Mouse (Mus musculus): ENCODE measurements at regions not wholly inside any gene's neighbourhood (a gene's known extent, or its start where the extent isn't known, plus 50 kb on each side); places are given as distances from the start of the nearest gene placed in this dataset.

DNA sequence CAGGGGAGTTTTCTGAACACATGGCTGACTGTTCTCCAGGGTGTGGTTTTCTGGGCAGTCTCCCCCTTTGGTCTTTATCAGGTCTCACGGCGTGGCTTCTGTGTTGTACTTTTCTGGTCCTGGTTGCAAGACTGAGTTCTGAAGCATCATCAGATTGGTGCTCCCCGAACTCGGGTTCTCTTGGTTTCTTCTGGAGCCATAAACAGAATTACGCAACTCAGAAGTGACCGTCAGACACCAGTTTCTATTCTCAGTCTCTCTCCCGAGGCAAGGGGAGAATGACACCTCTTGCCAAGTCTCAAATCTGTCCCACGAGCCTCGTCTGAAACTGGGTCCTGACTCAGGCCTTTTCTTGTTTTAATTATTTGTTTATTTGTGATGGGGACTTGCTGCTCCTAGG is 123.1 kb downstream of the Gas1 start:
- WGBS, result 34% methylated on average over 9 of the region's 9 CpGs
- Histone ChIP-seq H3K9me3 (no peaks in the 10 kb centered on the region), H3K4me1 (peaks cover 61% of the 10 kb centered on the region), H3K27ac (peak overlapping the region; percentile 4; the same call in 1 of the 2 replicates), H3K27me3 (no peaks in the 10 kb centered on the region), H3K36me3 (no peaks in the 10 kb centered on the region), H3K9ac (no peak overlapping the region), H3K4me2 (replicated peaks) (no peak overlapping the region), H3K4me3 (no peak overlapping the region)
- no peak for ATAC-seq (ENCODE audit: low FRiP score, low read depth)

GRCm38 (mm10) chr13:60051866-60052265 is 125.3 kb downstream of the Gas1 start:
- 51% methylated on average over 1 of the region's 1 CpGs for WGBS
- peaks cover 71% of the 10 kb centered on the region for H3K4me1 ChIP-seq
- H3K9ac ChIP-seq, result no peak overlapping the region
- H3K27me3 ChIP-seq, result no peaks in the 10 kb centered on the region
- H3K9me3 ChIP-seq, result no peaks in the 10 kb centered on the region
- H3K36me3 ChIP-seq, result no peaks in the 10 kb centered on the region
- H3K27ac ChIP-seq, result no peak overlapping the region
- H3K4me3 ChIP-seq, result no peak overlapping the region
- ATAC-seq (ENCODE audit: low FRiP score, low read depth), result no peak
- H3K4me2 ChIP-seq (replicated peaks), result no peak overlapping the region

GRCm38 (mm10) chr13:60050799-60051580 is 126.2 kb downstream of the Gas1 start:
- H3K27me3 ChIP-seq, result no peaks in the 10 kb centered on the region
- peak overlapping the region; percentile 3; the same call in 1 of the 2 replicates for H3K27ac ChIP-seq
- H3K36me3 ChIP-seq, result no peaks in the 10 kb centered on the region
- peak; percentile 57 for ATAC-seq (ENCODE audit: low FRiP score, low read depth)
- no peak overlapping the region for H3K9ac ChIP-seq
- no peak overlapping the region for H3K4me3 ChIP-seq
- H3K4me1 ChIP-seq, result peaks cover 78% of the 10 kb centered on the region
- H3K4me2 ChIP-seq (replicated peaks), result no peak overlapping the region
- 46% methylated on average over 9 of the region's 9 CpGs for WGBS
- no peaks in the 10 kb centered on the region for H3K9me3 ChIP-seq

DNA sequence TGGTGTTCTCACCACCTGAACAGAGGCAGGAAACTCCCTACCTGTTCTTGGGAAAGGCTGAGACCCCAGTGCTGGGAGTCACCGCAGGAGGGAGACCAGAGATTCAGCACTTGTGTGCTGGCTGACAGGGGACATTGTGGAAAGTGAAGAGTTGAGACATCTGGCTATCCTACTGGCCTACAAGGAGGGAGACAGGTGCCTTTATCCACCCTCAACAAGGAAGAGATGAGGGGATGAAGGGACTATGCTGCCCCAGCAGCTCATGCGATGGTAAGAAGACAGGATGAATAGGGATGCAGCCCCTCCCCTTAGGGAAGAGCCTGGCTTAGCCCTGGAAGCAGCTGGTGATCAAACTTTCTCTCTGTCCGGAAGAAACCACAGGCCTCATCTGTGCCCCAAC is 127.5 kb downstream of the Gas1 start:
- H3K27ac ChIP-seq, result no peak overlapping the region
- peaks cover 79% of the 10 kb centered on the region for H3K4me1 ChIP-seq
- no peaks in the 10 kb centered on the region for H3K36me3 ChIP-seq
- ATAC-seq (ENCODE audit: low FRiP score, low read depth), result no peak
- WGBS, result 79% methylated on average over 3 of the region's 3 CpGs
- no peaks in the 10 kb centered on the region for H3K27me3 ChIP-seq
- H3K4me3 ChIP-seq, result no peak overlapping the region
- H3K4me2 ChIP-seq (replicated peaks), result no peak overlapping the region
- no peaks in the 10 kb centered on the region for H3K9me3 ChIP-seq
- H3K9ac ChIP-seq, result no peak overlapping the region

GRCm38 (mm10) chr13:60047791-60048730 is 129.1 kb downstream of the Gas1 start:
- Histone ChIP-seq H3K4me1 (peaks cover 72% of the 10 kb centered on the region), H3K36me3 (no peaks in the 10 kb centered on the region), H3K27me3 (no peaks in the 10 kb centered on the region), H3K4me2 (replicated peaks) (no peak overlapping the region), H3K27ac (peak overlapping the region; percentile 74), H3K9me3 (no peaks in the 10 kb centered on the region), H3K4me3 (no peak overlapping the region), H3K9ac (peak overlapping the region; percentile 39; the same call in 1 of the 2 replicates)
- ATAC-seq (ENCODE audit: low FRiP score, low read depth), result no peak
- WGBS, result 57% methylated on average over 9 of the region's 9 CpGs

GRCm38 (mm10) chr13:60045752-60046151 is 131.4 kb downstream of the Gas1 start:
- Histone ChIP-seq H3K4me3 (no peak overlapping the region), H3K36me3 (no peaks in the 10 kb centered on the region), H3K27ac (no peak overlapping the region), H3K9ac (no peak overlapping the region), H3K27me3 (no peaks in the 10 kb centered on the region), H3K9me3 (no peaks in the 10 kb centered on the region), H3K4me1 (peaks cover 64% of the 10 kb centered on the region), H3K4me2 (replicated peaks) (no peak overlapping the region)
- WGBS, result 20% methylated on average over 4 of the region's 4 CpGs
- ATAC-seq (ENCODE audit: low FRiP score, low read depth), result no peak

DNA sequence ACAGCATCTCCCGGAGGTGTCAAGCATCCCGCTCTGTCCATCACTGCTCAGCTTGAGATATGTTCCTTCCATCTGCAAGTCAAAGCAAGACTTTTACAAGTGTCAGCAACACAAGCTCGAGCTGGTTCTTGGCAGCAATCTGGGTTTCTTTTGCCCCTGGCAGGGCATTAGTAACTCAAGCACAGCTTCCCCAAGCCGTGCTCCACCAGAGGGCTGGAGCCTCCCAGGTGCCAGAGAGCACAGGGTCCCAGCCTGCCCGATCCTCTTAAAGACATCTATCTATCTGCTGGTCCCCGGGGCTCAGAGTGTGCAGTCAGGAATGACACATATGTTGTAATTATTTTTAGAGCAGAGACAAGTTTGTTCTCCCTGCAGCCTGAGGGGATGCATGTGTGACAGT is 132.3 kb downstream of the Gas1 start:
- Histone ChIP-seq H3K4me3 (no peak overlapping the region), H3K9me3 (no peaks in the 10 kb centered on the region), H3K4me1 (peaks cover 56% of the 10 kb centered on the region), H3K36me3 (no peaks in the 10 kb centered on the region), H3K9ac (no peak overlapping the region), H3K27me3 (no peaks in the 10 kb centered on the region), H3K27ac (no peak overlapping the region), H3K4me2 (replicated peaks) (no peak overlapping the region)
- 31% methylated on average over 6 of the region's 6 CpGs for WGBS
- ATAC-seq (ENCODE audit: low FRiP score, low read depth), result peak; percentile 45; the same call in 1 of the 2 replicates

DNA sequence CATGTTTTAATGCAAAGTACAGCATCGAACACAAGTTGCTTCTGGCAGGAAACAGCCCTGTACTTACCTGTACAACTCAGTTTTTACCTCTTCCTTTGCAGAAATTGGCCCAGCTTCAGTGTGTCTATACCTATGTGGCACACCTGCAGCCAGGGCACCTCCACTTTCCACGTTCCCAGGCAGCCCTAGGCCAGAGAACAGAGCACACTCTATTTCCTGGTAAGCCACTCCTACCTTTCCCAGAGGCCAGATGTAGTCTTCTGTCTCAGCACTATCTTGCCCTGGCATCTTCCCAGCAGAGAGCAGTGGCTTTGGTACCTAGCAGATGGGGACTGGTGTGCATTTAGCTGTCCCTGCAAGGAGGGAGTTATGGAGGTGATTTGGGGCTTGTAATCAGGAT is 134.7 kb downstream of the Gas1 start:
- no peak overlapping the region for H3K9ac ChIP-seq
- H3K4me1 ChIP-seq, result peaks cover 37% of the 10 kb centered on the region
- H3K9me3 ChIP-seq, result peaks cover 8% of the 10 kb centered on the region
- no peak overlapping the region for H3K4me2 ChIP-seq (replicated peaks)
- H3K36me3 ChIP-seq, result no peaks in the 10 kb centered on the region
- 59% methylated on average over 2 of the region's 2 CpGs for WGBS
- no peak overlapping the region for H3K4me3 ChIP-seq
- no peak overlapping the region for H3K27ac ChIP-seq
- no peak for ATAC-seq (ENCODE audit: low FRiP score, low read depth)
- no peaks in the 10 kb centered on the region for H3K27me3 ChIP-seq

DNA sequence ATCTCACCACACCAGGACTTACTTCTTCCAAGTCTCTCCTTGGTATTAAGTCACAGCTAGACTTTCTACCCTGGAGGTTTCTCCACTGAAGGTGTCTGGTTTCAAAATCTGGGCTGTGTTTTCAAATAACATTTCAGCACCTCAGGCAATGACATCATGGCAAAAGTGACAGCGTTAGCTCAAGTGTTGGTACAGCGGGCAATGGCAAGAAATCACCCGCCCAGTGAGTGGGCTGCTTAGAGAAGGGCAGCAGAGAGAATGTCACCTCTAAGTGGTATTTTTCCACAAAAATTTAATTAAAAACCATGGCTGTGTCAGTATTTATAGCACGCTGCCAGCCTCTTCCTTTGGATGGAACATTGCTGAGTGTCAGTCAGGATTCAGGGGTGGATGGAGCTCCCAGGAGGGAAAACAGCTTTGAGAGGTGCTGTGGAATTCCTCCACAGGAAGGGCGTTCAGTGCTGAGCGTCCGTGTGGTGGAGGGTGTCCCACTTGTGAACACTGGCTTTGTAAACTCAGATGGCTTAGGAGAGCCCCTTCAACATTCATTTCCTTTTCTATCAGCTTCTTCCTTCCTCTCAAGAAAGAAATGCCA is 141.5 kb downstream of the Gas1 start:
- Histone ChIP-seq H3K9ac (no peak overlapping the region), H3K36me3 (no peaks in the 10 kb centered on the region), H3K4me2 (replicated peaks) (no peak overlapping the region), H3K4me3 (no peak overlapping the region), H3K27me3 (no peaks in the 10 kb centered on the region), H3K4me1 (peaks cover 7% of the 10 kb centered on the region; the same call in 1 of the 2 replicates), H3K27ac (peak overlapping the region; percentile 52), H3K9me3 (peaks cover 8% of the 10 kb centered on the region)
- peak; percentile 44 for ATAC-seq (ENCODE audit: low FRiP score, low read depth)
- 62% methylated on average over 7 of the region's 7 CpGs for WGBS

DNA sequence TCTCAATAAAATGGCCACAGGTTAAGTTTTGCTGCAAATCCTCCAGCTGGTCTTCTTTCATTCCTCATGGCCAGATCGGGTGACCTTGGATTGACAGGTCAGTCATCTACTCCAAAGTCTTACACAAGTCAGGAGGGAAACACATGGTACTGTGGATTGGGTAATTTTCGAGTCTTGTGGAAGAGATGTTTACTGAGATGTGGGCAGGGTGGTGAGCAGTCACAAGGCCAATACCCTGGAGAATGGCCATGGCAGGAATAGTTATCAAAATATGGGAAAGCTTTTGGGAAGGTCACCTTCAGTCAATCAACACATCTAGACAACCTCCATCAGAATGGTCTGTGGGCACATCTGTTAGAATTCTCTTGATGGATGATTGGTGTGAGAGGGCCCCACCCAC is 144.0 kb downstream of the Gas1 start:
- H3K4me1 ChIP-seq, result peaks cover 7% of the 10 kb centered on the region; the same call in 1 of the 2 replicates
- H3K36me3 ChIP-seq, result no peaks in the 10 kb centered on the region
- H3K27me3 ChIP-seq, result no peaks in the 10 kb centered on the region
- H3K4me2 ChIP-seq (replicated peaks), result no peak overlapping the region
- H3K4me3 ChIP-seq, result no peak overlapping the region
- no peak overlapping the region for H3K27ac ChIP-seq
- no peaks in the 10 kb centered on the region for H3K9me3 ChIP-seq
- 84% methylated on average over 2 of the region's 2 CpGs for WGBS
- no peak overlapping the region for H3K9ac ChIP-seq
- ATAC-seq (ENCODE audit: low FRiP score, low read depth), result no peak

DNA sequence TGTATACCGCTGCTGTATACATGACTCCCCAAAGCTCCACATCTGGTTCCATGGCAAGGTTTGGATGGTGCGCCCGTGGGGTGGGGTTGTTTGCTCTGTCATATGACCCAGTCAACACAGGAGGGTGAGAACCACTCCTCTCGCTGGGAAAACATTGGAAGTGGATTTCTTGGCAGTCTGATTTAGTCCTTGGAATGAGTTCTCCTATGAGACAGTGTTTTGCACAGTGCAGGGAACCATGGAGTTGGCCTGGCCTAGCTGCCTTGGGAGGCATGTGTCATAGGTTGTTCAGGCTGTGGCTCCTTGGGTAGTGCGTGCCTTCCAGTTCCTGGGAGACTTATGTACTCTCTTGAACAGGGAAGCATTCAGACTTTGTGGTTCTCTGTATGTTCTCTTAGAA is 144.6 kb downstream of the Gas1 start:
- Histone ChIP-seq H3K4me2 (replicated peaks) (no peak overlapping the region), H3K4me1 (peaks cover 7% of the 10 kb centered on the region; the same call in 1 of the 2 replicates), H3K4me3 (no peak overlapping the region), H3K27ac (no peak overlapping the region), H3K9ac (no peak overlapping the region), H3K36me3 (no peaks in the 10 kb centered on the region), H3K27me3 (no peaks in the 10 kb centered on the region), H3K9me3 (no peaks in the 10 kb centered on the region)
- no peak for ATAC-seq (ENCODE audit: low FRiP score, low read depth)
- WGBS, result 90% methylated on average over 5 of the region's 5 CpGs

DNA sequence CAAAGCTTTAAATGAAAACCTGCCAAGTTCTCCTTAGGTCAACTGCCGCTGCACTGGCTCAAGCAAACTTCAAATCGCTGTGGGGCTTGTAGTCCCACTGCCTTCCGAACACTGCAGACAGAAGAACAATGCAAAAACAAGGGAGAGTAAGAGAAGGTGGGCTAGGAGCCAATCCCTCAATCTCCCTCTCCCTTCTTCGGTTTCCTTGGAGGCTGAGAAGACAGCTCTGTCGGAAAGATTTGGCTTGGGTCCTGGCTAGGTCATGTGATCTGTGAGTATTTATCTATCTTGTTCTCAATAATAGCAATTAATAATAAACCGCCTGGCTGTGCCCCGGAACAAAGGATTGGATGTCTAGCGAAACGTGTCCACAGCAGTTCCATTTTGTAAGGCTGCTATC is 147.6 kb downstream of the Gas1 start:
- no peaks in the 10 kb centered on the region for H3K27me3 ChIP-seq
- H3K4me2 ChIP-seq (replicated peaks), result no peak overlapping the region
- H3K4me1 ChIP-seq, result no peaks in the 10 kb centered on the region
- no peak overlapping the region for H3K4me3 ChIP-seq
- H3K9me3 ChIP-seq, result no peaks in the 10 kb centered on the region
- 85% methylated on average over 9 of the region's 9 CpGs for WGBS
- ATAC-seq (ENCODE audit: low FRiP score, low read depth), result no peak
- no peaks in the 10 kb centered on the region for H3K36me3 ChIP-seq
- no peak overlapping the region for H3K9ac ChIP-seq
- H3K27ac ChIP-seq, result no peak overlapping the region; the same call in 1 of the 2 replicates

All from limb, embryonic 13.5 days (tissue).